Mouse (Mus musculus) limb, embryonic 12.5 days (tissue): ENCODE data around the gene Saa1. TPM values are rescaled to one million over a fixed set of nuclear protein-coding genes. Genes with fewer than 3 reads are reported as not detected.
"Not testable (repeated sequence)": the region's sequence is repeated elsewhere in the genome, so short reads cannot be mapped to it uniquely, and the experiment has no call there.

Experiments
- ATAC-seq: fragments of 200-750 bp; cut with Nextera tagmentation; 2 replicates; pipeline ENCODE4 v1.8.0; 2017; ENCODE audit warnings: low read depth, moderate TSS enrichment; ENCODE audit not compliant: insufficient number of reproducible peaks, insufficient read depth, low FRiP score, low TSS enrichment
- H3K27ac ChIP-seq: fragments of 300-500 bp; sonication (generic); 2 replicates; pipeline ENCODE4 v1.5.1; 2016; ENCODE audit warnings: mild to moderate bottlenecking, moderate library complexity
- H3K27me3 ChIP-seq: fragments of 300-500 bp; sonication (generic); 2 replicates; pipeline ENCODE4 v1.6.1; 2016; ENCODE audit warnings: mild to moderate bottlenecking, moderate library complexity
- H3K36me3 ChIP-seq: fragments of 300-500 bp; sonication (generic); 2 replicates; pipeline ENCODE4 v1.6.1; 2016; ENCODE audit warnings: mild to moderate bottlenecking, moderate library complexity
- H3K4me1 ChIP-seq: fragments of 300-500 bp; sonication (generic); replicated peaks from 2 replicates; pipeline ENCODE4 v1.6.1; 2016
- H3K4me2 ChIP-seq: fragments of 300-500 bp; sonication (generic); 2 replicates; pipeline ENCODE4 v1.6.1; 2016; ENCODE audit warnings: mild to moderate bottlenecking, moderate library complexity
- H3K4me3 ChIP-seq: fragments of 300-500 bp; sonication (generic); replicated peaks from 2 replicates; pipeline ENCODE4 v1.5.1; 2016; ENCODE audit warnings: mild to moderate bottlenecking
- H3K9ac ChIP-seq: fragments of 300-500 bp; sonication (generic); replicated peaks from 2 replicates; pipeline ENCODE4 v1.6.1; 2016; ENCODE audit warnings: mild to moderate bottlenecking, moderate library complexity
- H3K9me3 ChIP-seq: fragments of 300-500 bp; sonication (generic); 2 replicates; pipeline ENCODE4 v1.6.1; 2016; ENCODE audit warnings: mild to moderate bottlenecking, moderate library complexity
- WGBS: fragments of 180-500 bp; shearing (Covaris S2); methylation state at CpG from one replicate; pipeline ENCODE4 v1.1.7; 2016; 5-methylcytosine and 5-hydroxymethylcytosine counted together
- polyA plus RNA-seq: library from polyadenylated mRNA; unstranded; fragments of >200 nt; fragmentation: Nextera tagmentation; extraction: Ambion mirVana; gene quantifications from 2 replicates; pipeline ENCODE4 v1.2.1, GENCODE M21; 2016

The Saa1 gene
- polyA plus RNA-seq, 1 experiment from 2014 or later: 0.49 TPM

GRCm38 (mm10) chr7:46740041-46740440 is 2.7 kb downstream of the Saa1 start:
- ATAC-seq, H3K9ac ChIP-seq, H3K27me3 ChIP-seq, H3K36me3 ChIP-seq, H3K9me3 ChIP-seq, H3K4me1 ChIP-seq, H3K27ac ChIP-seq, H3K4me2 ChIP-seq, H3K4me3 ChIP-seq: not testable (repeated sequence)
- 82% methylated on average over 5 of the region's 5 CpGs for WGBS

- Histone ChIP-seq H3K9ac (no peak overlapping the region), H3K4me3 (no peak overlapping the region), H3K9me3 (no peaks in the 10 kb centered on the region), H3K4me2 (no peak overlapping the region), H3K27me3 (no peaks in the 10 kb centered on the region), H3K27ac (no peak overlapping the region), H3K4me1 (no peaks in the 10 kb centered on the region), H3K36me3 (no peaks in the 10 kb centered on the region)
- 75% methylated on average over 12 of the region's 12 CpGs for WGBS
- ATAC-seq: no peak
Measured at GRCm38 (mm10) chr7:46738561-46739460, 4.0 kb downstream of the Saa1 start.

GRCm38 (mm10) chr7:46734983-46735382 is 7.8 kb downstream of the Saa1 start:
- H3K9me3 ChIP-seq: no peaks in the 10 kb centered on the region
- no peak for ATAC-seq
- no peak overlapping the region for H3K9ac ChIP-seq
- 77% methylated on average over 2 of the region's 2 CpGs for WGBS
- H3K27me3 ChIP-seq: no peaks in the 10 kb centered on the region
- no peaks in the 10 kb centered on the region for H3K4me1 ChIP-seq
- H3K4me3 ChIP-seq: no peak overlapping the region
- no peak overlapping the region for H3K4me2 ChIP-seq
- no peaks in the 10 kb centered on the region for H3K36me3 ChIP-seq
- no peak overlapping the region for H3K27ac ChIP-seq

GRCm38 (mm10) chr7:46732458-46732857 is 10.3 kb downstream of the Saa1 start, which contains the start of gene Saa4:
Gene Saa4, minus strand, starts transcription at chr7:46732603.
- H3K36me3 ChIP-seq: no peaks in the 10 kb centered on the region
- ATAC-seq: no peak
- 71% methylated on average over 4 of the region's 4 CpGs for WGBS

GRCm38 (mm10) chr7:46727584-46727983 is 15.2 kb downstream of the Saa1 start:
- Histone ChIP-seq H3K9me3 (no peaks in the 10 kb centered on the region), H3K4me3 (no peak overlapping the region), H3K27ac (no peak overlapping the region), H3K36me3 (no peaks in the 10 kb centered on the region), H3K4me2 (no peak overlapping the region), H3K27me3 (no peaks in the 10 kb centered on the region; the same call in 1 of the 2 replicates), H3K9ac (no peak overlapping the region), H3K4me1 (no peaks in the 10 kb centered on the region)
- WGBS: 84% methylated on average over 1 of the region's 1 CpGs
- no peak for ATAC-seq

More at GRCm38 (mm10) chr7:46732458-46732857, 10.3 kb downstream of the Saa1 start, which contains the start of gene Saa4:
- Histone ChIP-seq H3K9ac (no peak within 1 kb of the TSS), H3K4me3 (no peak within 1 kb of the TSS), H3K27me3 (no peaks in the 10 kb centered on the region), H3K9me3 (no peaks in the 10 kb centered on the region), H3K27ac (no peak within 1 kb of the TSS), H3K4me2 (no peak within 1 kb of the TSS), H3K4me1 (no peaks in the 10 kb centered on the region)

- Histone ChIP-seq H3K4me3 (no peak overlapping the region), H3K36me3 (no peaks in the 10 kb centered on the region), H3K9ac (no peak overlapping the region), H3K9me3 (no peaks in the 10 kb centered on the region), H3K4me1 (no peaks in the 10 kb centered on the region), H3K27ac (no peak overlapping the region), H3K4me2 (no peak overlapping the region), H3K27me3 (peaks cover 8% of the 10 kb centered on the region)
- ATAC-seq: no peak
- WGBS: 79% methylated on average over 5 of the region's 5 CpGs
Measured at GRCm38 (mm10) chr7:46724396-46724795, 18.4 kb downstream of the Saa1 start.

GRCm38 (mm10) chr7:46723849-46724248 is 18.9 kb downstream of the Saa1 start:
- Histone ChIP-seq H3K27me3 (peaks cover 8% of the 10 kb centered on the region), H3K36me3 (no peaks in the 10 kb centered on the region), H3K4me1 (no peaks in the 10 kb centered on the region), H3K27ac (no peak overlapping the region), H3K4me2 (no peak overlapping the region), H3K9ac (no peak overlapping the region), H3K4me3 (no peak overlapping the region), H3K9me3 (no peaks in the 10 kb centered on the region)
- ATAC-seq: no peak
- whole genome bisulfite sequencing: 94% methylated on average over 2 of the region's 3 CpGs

- Histone ChIP-seq H3K27ac (no peak overlapping the region), H3K36me3 (no peaks in the 10 kb centered on the region)
Measured at GRCm38 (mm10) chr7:46723354-46723753, 19.4 kb downstream of the Saa1 start.

GRCm38 (mm10) chr7:46720460-46720859 is 22.3 kb downstream of the Saa1 start:
- Histone ChIP-seq H3K9me3 (no peaks in the 10 kb centered on the region), H3K4me2 (no peak overlapping the region), H3K27me3 (peaks cover 8% of the 10 kb centered on the region), H3K27ac (no peak overlapping the region), H3K9ac (no peak overlapping the region), H3K4me1 (no peaks in the 10 kb centered on the region), H3K4me3 (no peak overlapping the region), H3K36me3 (no peaks in the 10 kb centered on the region)
- no peak for ATAC-seq
- 78% methylated on average over 9 of the region's 9 CpGs for WGBS

More at GRCm38 (mm10) chr7:46723354-46723753, 19.4 kb downstream of the Saa1 start:
- Histone ChIP-seq H3K9me3 (no peaks in the 10 kb centered on the region), H3K27me3 (peaks cover 8% of the 10 kb centered on the region), H3K4me2 (no peak overlapping the region), H3K4me1 (no peaks in the 10 kb centered on the region), H3K4me3 (no peak overlapping the region), H3K9ac (no peak overlapping the region)
- ATAC-seq: no peak
- 95% methylated on average over 6 of the region's 6 CpGs for WGBS

GRCm38 (mm10) chr7:46719526-46719925 is 23.3 kb downstream of the Saa1 start:
- no peaks in the 10 kb centered on the region for H3K36me3 ChIP-seq
- no peak overlapping the region for H3K9ac ChIP-seq
- WGBS: 79% methylated on average over 7 of the region's 7 CpGs
- H3K4me1 ChIP-seq: no peaks in the 10 kb centered on the region
- H3K9me3 ChIP-seq: no peaks in the 10 kb centered on the region
- H3K27ac ChIP-seq: no peak overlapping the region
- H3K4me2 ChIP-seq: no peak overlapping the region
- no peak overlapping the region for H3K4me3 ChIP-seq
- no peak for ATAC-seq
- peaks cover 8% of the 10 kb centered on the region for H3K27me3 ChIP-seq

- no peaks in the 10 kb centered on the region for H3K9me3 ChIP-seq
- no peak overlapping the region for H3K27ac ChIP-seq
- 82% methylated on average over 7 of the region's 7 CpGs for WGBS
- no peak for ATAC-seq
- no peaks in the 10 kb centered on the region for H3K4me1 ChIP-seq
- H3K4me2 ChIP-seq: no peak overlapping the region
- no peaks in the 10 kb centered on the region for H3K36me3 ChIP-seq
- no peak overlapping the region for H3K9ac ChIP-seq
- peaks cover 8% of the 10 kb centered on the region for H3K27me3 ChIP-seq
- no peak overlapping the region for H3K4me3 ChIP-seq
Measured at GRCm38 (mm10) chr7:46718591-46719270, 24.0 kb downstream of the Saa1 start.
